Mouse (Mus musculus): ENCODE measurements around the gene Cdhr2. TPM values are rescaled to one million over a fixed set of nuclear protein-coding genes. Genes with fewer than 3 reads are reported as not detected.

Gene Cdhr2
- polyA plus RNA-seq (2014; fragmentation: Nextera tagmentation; extraction: Ambion mirVana): 0.21 and 0.29 TPM in 2 replicates

GRCm38 (mm10) chr13:54701243-54701642 lies at the start of gene Cdhr2:
Gene Cdhr2, plus strand, starts transcription at chr13:54701461.
- Histone ChIP-seq H3K27me3 (ENCODE audit: control insufficient read depth, insufficient read depth, low read length) (no peaks in the 10 kb centered on the region), H3K36me3 (ENCODE audit: control insufficient read depth, insufficient read depth, low read length) (no peaks in the 10 kb centered on the region), H3K4me2 (ENCODE audit: low read depth, low read length) (no peak within 1 kb of the TSS), H3K27ac (ENCODE audit: low read depth, low read length) (no peak within 1 kb of the TSS), H3K4me3 (ENCODE audit: low read depth, low read length) (no peak within 1 kb of the TSS), H3K4me1 (ENCODE audit: control insufficient read depth, insufficient read depth, low read length) (no peaks in the 10 kb centered on the region), H3K9ac (replicated peaks; ENCODE audit: low read depth, low read length) (no peak within 1 kb of the TSS), H3K9me3 (ENCODE audit: control insufficient read depth, low read length) (no peaks in the 10 kb centered on the region)
- no peak for ATAC-seq (ENCODE audit: low read depth)
- 62% methylated on average over 5 of the region's 5 CpGs for WGBS

GRCm38 (mm10) chr13:54660877-54661276 lies 40.4 kb upstream of the Cdhr2 start:
- Histone ChIP-seq H3K9me3 (ENCODE audit: control insufficient read depth, low read length) (no peaks in the 10 kb centered on the region), H3K4me1 (ENCODE audit: control insufficient read depth, insufficient read depth, low read length) (no peaks in the 10 kb centered on the region), H3K27ac (ENCODE audit: low read depth, low read length) (no peak overlapping the region), H3K9ac (replicated peaks; ENCODE audit: low read depth, low read length) (no peak overlapping the region), H3K36me3 (ENCODE audit: control insufficient read depth, insufficient read depth, low read length) (peaks cover 32% of the 10 kb centered on the region), H3K4me2 (ENCODE audit: low read depth, low read length) (no peak overlapping the region), H3K27me3 (ENCODE audit: control insufficient read depth, insufficient read depth, low read length) (no peaks in the 10 kb centered on the region), H3K4me3 (ENCODE audit: low read depth, low read length) (no peak overlapping the region)
- no peak for ATAC-seq (ENCODE audit: low read depth)
- 48% methylated on average over 5 of the region's 5 CpGs for WGBS

- no peaks in the 10 kb centered on the region for H3K27me3 ChIP-seq (ENCODE audit: control insufficient read depth, insufficient read depth, low read length)
- no peak overlapping the region for H3K4me2 ChIP-seq (ENCODE audit: low read depth, low read length)
- H3K9ac ChIP-seq (replicated peaks; ENCODE audit: low read depth, low read length): no peak overlapping the region
- H3K9me3 ChIP-seq (ENCODE audit: control insufficient read depth, low read length): no peaks in the 10 kb centered on the region
- no peak overlapping the region for H3K27ac ChIP-seq (ENCODE audit: low read depth, low read length)
- no peaks in the 10 kb centered on the region for H3K4me1 ChIP-seq (ENCODE audit: control insufficient read depth, insufficient read depth, low read length)
- no peak for ATAC-seq (ENCODE audit: low read depth)
- 78% methylated on average over 12 of the region's 12 CpGs for WGBS
- peaks cover 27% of the 10 kb centered on the region for H3K36me3 ChIP-seq (ENCODE audit: control insufficient read depth, insufficient read depth, low read length)
- no peak overlapping the region for H3K4me3 ChIP-seq (ENCODE audit: low read depth, low read length)
Observed at GRCm38 (mm10) chr13:54661358-54661757, 39.9 kb upstream of the Cdhr2 start.

- H3K27ac ChIP-seq (ENCODE audit: low read depth, low read length): no peak overlapping the region
- H3K4me1 ChIP-seq (ENCODE audit: control insufficient read depth, insufficient read depth, low read length): no peaks in the 10 kb centered on the region
- WGBS: 83% methylated on average over 4 of the region's 4 CpGs
- no peak overlapping the region for H3K9ac ChIP-seq (replicated peaks; ENCODE audit: low read depth, low read length)
- no peaks in the 10 kb centered on the region for H3K9me3 ChIP-seq (ENCODE audit: control insufficient read depth, low read length)
- peaks cover 15% of the 10 kb centered on the region for H3K36me3 ChIP-seq (ENCODE audit: control insufficient read depth, insufficient read depth, low read length)
- no peaks in the 10 kb centered on the region for H3K27me3 ChIP-seq (ENCODE audit: control insufficient read depth, insufficient read depth, low read length)
- H3K4me3 ChIP-seq (ENCODE audit: low read depth, low read length): no peak overlapping the region
- no peak overlapping the region for H3K4me2 ChIP-seq (ENCODE audit: low read depth, low read length)
- ATAC-seq (ENCODE audit: low read depth): no peak
Observed at GRCm38 (mm10) chr13:54663999-54664398, 37.3 kb upstream of the Cdhr2 start.

GRCm38 (mm10) chr13:54664509-54664908 lies 36.8 kb upstream of the Cdhr2 start:
- no peak overlapping the region for H3K9ac ChIP-seq (replicated peaks; ENCODE audit: low read depth, low read length)
- peaks cover 15% of the 10 kb centered on the region for H3K36me3 ChIP-seq (ENCODE audit: control insufficient read depth, insufficient read depth, low read length)
- no peaks in the 10 kb centered on the region for H3K4me1 ChIP-seq (ENCODE audit: control insufficient read depth, insufficient read depth, low read length)
- no peak overlapping the region for H3K27ac ChIP-seq (ENCODE audit: low read depth, low read length)
- no peak overlapping the region for H3K4me3 ChIP-seq (ENCODE audit: low read depth, low read length)
- WGBS: 97% methylated on average over 1 of the region's 1 CpGs
- no peaks in the 10 kb centered on the region for H3K9me3 ChIP-seq (ENCODE audit: control insufficient read depth, low read length)
- no peaks in the 10 kb centered on the region for H3K27me3 ChIP-seq (ENCODE audit: control insufficient read depth, insufficient read depth, low read length)
- H3K4me2 ChIP-seq (ENCODE audit: low read depth, low read length): no peak overlapping the region
- ATAC-seq (ENCODE audit: low read depth): no peak

GRCm38 (mm10) chr13:54665062-54665461 lies 36.2 kb upstream of the Cdhr2 start:
- H3K27me3 ChIP-seq (ENCODE audit: control insufficient read depth, insufficient read depth, low read length): no peaks in the 10 kb centered on the region
- no peaks in the 10 kb centered on the region for H3K4me1 ChIP-seq (ENCODE audit: control insufficient read depth, insufficient read depth, low read length)
- H3K9me3 ChIP-seq (ENCODE audit: control insufficient read depth, low read length): no peaks in the 10 kb centered on the region
- peaks cover 15% of the 10 kb centered on the region for H3K36me3 ChIP-seq (ENCODE audit: control insufficient read depth, insufficient read depth, low read length)
- H3K4me2 ChIP-seq (ENCODE audit: low read depth, low read length): no peak overlapping the region
- H3K27ac ChIP-seq (ENCODE audit: low read depth, low read length): no peak overlapping the region
- no peak for ATAC-seq (ENCODE audit: low read depth)
- no peak overlapping the region for H3K4me3 ChIP-seq (ENCODE audit: low read depth, low read length)
- WGBS: 96% methylated on average over 7 of the region's 7 CpGs
- H3K9ac ChIP-seq (replicated peaks; ENCODE audit: low read depth, low read length): no peak overlapping the region

GRCm38 (mm10) chr13:54670491-54670890 lies 30.8 kb upstream of the Cdhr2 start:
- WGBS: 84% methylated on average over 2 of the region's 2 CpGs

GRCm38 (mm10) chr13:54675895-54676590 lies 25.2 kb upstream of the Cdhr2 start:
- 68% methylated on average over 11 of the region's 11 CpGs for whole genome bisulfite sequencing
- ATAC-seq (ENCODE audit: low read depth): no peak

More at GRCm38 (mm10) chr13:54670491-54670890, 30.8 kb upstream of the Cdhr2 start:
- H3K36me3 ChIP-seq (ENCODE audit: control insufficient read depth, insufficient read depth, low read length): no peaks in the 10 kb centered on the region
- no peak for ATAC-seq (ENCODE audit: low read depth)
- no peak overlapping the region for H3K4me3 ChIP-seq (ENCODE audit: low read depth, low read length)
- H3K4me1 ChIP-seq (ENCODE audit: control insufficient read depth, insufficient read depth, low read length): no peaks in the 10 kb centered on the region
- H3K27ac ChIP-seq (ENCODE audit: low read depth, low read length): no peak overlapping the region
- no peak overlapping the region for H3K4me2 ChIP-seq (ENCODE audit: low read depth, low read length)
- H3K9me3 ChIP-seq (ENCODE audit: control insufficient read depth, low read length): no peaks in the 10 kb centered on the region
- H3K9ac ChIP-seq (replicated peaks; ENCODE audit: low read depth, low read length): no peak overlapping the region
- no peaks in the 10 kb centered on the region for H3K27me3 ChIP-seq (ENCODE audit: control insufficient read depth, insufficient read depth, low read length)

GRCm38 (mm10) chr13:54678263-54678662 lies 23.0 kb upstream of the Cdhr2 start:
- H3K27ac ChIP-seq (ENCODE audit: low read depth, low read length): no peak overlapping the region
- ATAC-seq (ENCODE audit: low read depth): no peak
- H3K4me2 ChIP-seq (ENCODE audit: low read depth, low read length): no peak overlapping the region
- WGBS: 72% methylated on average over 4 of the region's 4 CpGs
- H3K9me3 ChIP-seq (ENCODE audit: control insufficient read depth, low read length): no peaks in the 10 kb centered on the region
- no peak overlapping the region for H3K4me3 ChIP-seq (ENCODE audit: low read depth, low read length)
- no peaks in the 10 kb centered on the region for H3K4me1 ChIP-seq (ENCODE audit: control insufficient read depth, insufficient read depth, low read length)
- no peak overlapping the region for H3K9ac ChIP-seq (replicated peaks; ENCODE audit: low read depth, low read length)
- no peaks in the 10 kb centered on the region for H3K27me3 ChIP-seq (ENCODE audit: control insufficient read depth, insufficient read depth, low read length)
- H3K36me3 ChIP-seq (ENCODE audit: control insufficient read depth, insufficient read depth, low read length): peaks cover 41% of the 10 kb centered on the region

More at GRCm38 (mm10) chr13:54675895-54676590, 25.2 kb upstream of the Cdhr2 start:
- H3K9ac ChIP-seq (replicated peaks; ENCODE audit: low read depth, low read length): no peak overlapping the region
- H3K9me3 ChIP-seq (ENCODE audit: control insufficient read depth, low read length): no peaks in the 10 kb centered on the region
- no peak overlapping the region for H3K4me3 ChIP-seq (ENCODE audit: low read depth, low read length)
- H3K27me3 ChIP-seq (ENCODE audit: control insufficient read depth, insufficient read depth, low read length): no peaks in the 10 kb centered on the region
- no peaks in the 10 kb centered on the region for H3K4me1 ChIP-seq (ENCODE audit: control insufficient read depth, insufficient read depth, low read length)
- H3K27ac ChIP-seq (ENCODE audit: low read depth, low read length): no peak overlapping the region
- H3K36me3 ChIP-seq (ENCODE audit: control insufficient read depth, insufficient read depth, low read length): peaks cover 19% of the 10 kb centered on the region
- H3K4me2 ChIP-seq (ENCODE audit: low read depth, low read length): no peak overlapping the region

Measured in neural tube, embryonic 14.5 days (tissue).